Mouse (Mus musculus) kidney, postnatal 0 days (tissue): ENCODE data around the gene Gm15517. TPM values are rescaled to one million over a fixed set of nuclear protein-coding genes. Genes with fewer than 3 reads are reported as not detected.
"Not testable (repeated sequence)": the region's sequence is repeated elsewhere in the genome, so short reads cannot be mapped to it uniquely, and the experiment has no call there.

Source experiments
- ATAC-seq: fragments of 200-750 bp; cut with Nextera tagmentation; replicated peaks from 2 replicates; pipeline ENCODE4 v1.8.0; 2017; ENCODE audit warnings: low read depth, moderate number of reproducible peaks, moderate TSS enrichment, moderate library complexity; ENCODE audit not compliant: low FRiP score
- DNase-seq: peaks from one replicate; pipeline ENCODE4 v3.0.0-alpha.2; 2016; ENCODE audit warnings: low spot score
- H3K27ac ChIP-seq: fragments of 300-500 bp; sonication (generic); 2 replicates; pipeline ENCODE4 v1.5.1; 2014; ENCODE audit warnings: mild to moderate bottlenecking
- H3K27me3 ChIP-seq: fragments of 300-500 bp; sonication (generic); 2 replicates; pipeline ENCODE4 v1.6.1; 2014; ENCODE audit warnings: low read length, mixed read lengths; ENCODE audit not compliant: insufficient read depth
- H3K36me3 ChIP-seq: fragments of 300-500 bp; sonication (generic); 2 replicates; pipeline ENCODE4 v1.6.1; 2014; ENCODE audit warnings: low read length, mixed read lengths; ENCODE audit not compliant: insufficient read depth
- H3K4me1 ChIP-seq: fragments of 300-500 bp; sonication (generic); replicated peaks from 2 replicates; pipeline ENCODE4 v1.6.1; 2014; ENCODE audit warnings: antibody characterized with exemption, low read length, mixed read lengths; ENCODE audit not compliant: insufficient read depth
- H3K4me2 ChIP-seq: fragments of 300-500 bp; sonication (generic); 2 replicates; pipeline ENCODE4 v1.6.1; 2014; ENCODE audit warnings: mild to moderate bottlenecking, low read length, moderate library complexity, mixed read lengths
- H3K4me3 ChIP-seq: fragments of 300-500 bp; sonication (generic); replicated peaks from 2 replicates; pipeline ENCODE4 v1.5.1; 2014; ENCODE audit warnings: low read depth, low read length
- H3K9ac ChIP-seq: fragments of 300-500 bp; sonication (generic); 2 replicates; pipeline ENCODE4 v1.6.1; 2014; ENCODE audit warnings: low read depth, low read length
- H3K9me3 ChIP-seq: fragments of 300-500 bp; sonication (generic); replicated peaks from 2 replicates; pipeline ENCODE4 v1.6.1; 2016; ENCODE audit warnings: low read length, inconsistent platforms, mixed read lengths
- CTCF ChIP-seq: IDR thresholded peaks from 2 replicates; pipeline ENCODE4 v1.5.1; 2016; ENCODE audit warnings: antibody characterized with exemption, low read depth, mild to moderate bottlenecking, moderate library complexity
- WGBS: fragments of 180-500 bp; shearing (Covaris S2); extraction: QIAGEN DNeasy Blood & Tissue Kit; methylation state at CpG from one replicate; pipeline ENCODE4 v1.1.7; 2014; 5-methylcytosine and 5-hydroxymethylcytosine counted together
- polyA plus RNA-seq: library from polyadenylated mRNA; unstranded; fragments of >200 nt; fragmentation: Nextera tagmentation; extraction: Ambion mirVana; gene quantifications from 2 replicates; pipeline ENCODE4 v1.2.1, GENCODE M21; 2015

Gene Gm15517
- polyA plus RNA-seq, 1 experiment from 2014 or later: not detected

DNA sequence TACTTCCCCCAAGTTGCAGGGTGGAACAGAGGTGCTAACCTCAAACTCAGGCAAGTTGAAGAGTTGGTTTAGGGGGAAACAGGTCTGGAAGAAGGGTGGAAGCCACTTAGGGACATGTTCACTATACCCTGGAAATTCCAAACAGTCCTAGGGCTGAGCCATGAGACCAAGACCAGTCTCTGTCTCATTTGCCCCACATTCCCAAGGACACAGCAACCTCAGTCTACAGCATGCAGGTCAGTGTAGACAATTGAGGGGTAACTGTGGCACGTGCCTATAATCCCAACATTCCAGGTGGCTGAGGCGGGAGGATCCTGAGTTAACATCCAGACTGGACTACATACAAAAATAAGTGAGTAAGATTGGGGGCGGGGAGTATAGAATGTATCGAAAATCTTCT lies 12.0 kb upstream of the Gm15517 start:
- ATAC-seq (no peak), DNase-seq (no peak)
- H3K4me1 ChIP-seq: peaks cover 12% of the 10 kb centered on the region
- no peaks in the 10 kb centered on the region for H3K9me3 ChIP-seq
- no peak overlapping the region for H3K27ac ChIP-seq
- H3K4me3 ChIP-seq: no peak overlapping the region
- no peak overlapping the region for H3K9ac ChIP-seq
- TF ChIP-seq CTCF: no peak
- no peak overlapping the region for H3K4me2 ChIP-seq
- peaks cover 29% of the 10 kb centered on the region for H3K36me3 ChIP-seq
- WGBS: 90% methylated on average over 4 of the region's 4 CpGs
- H3K27me3 ChIP-seq: no peaks in the 10 kb centered on the region

DNA sequence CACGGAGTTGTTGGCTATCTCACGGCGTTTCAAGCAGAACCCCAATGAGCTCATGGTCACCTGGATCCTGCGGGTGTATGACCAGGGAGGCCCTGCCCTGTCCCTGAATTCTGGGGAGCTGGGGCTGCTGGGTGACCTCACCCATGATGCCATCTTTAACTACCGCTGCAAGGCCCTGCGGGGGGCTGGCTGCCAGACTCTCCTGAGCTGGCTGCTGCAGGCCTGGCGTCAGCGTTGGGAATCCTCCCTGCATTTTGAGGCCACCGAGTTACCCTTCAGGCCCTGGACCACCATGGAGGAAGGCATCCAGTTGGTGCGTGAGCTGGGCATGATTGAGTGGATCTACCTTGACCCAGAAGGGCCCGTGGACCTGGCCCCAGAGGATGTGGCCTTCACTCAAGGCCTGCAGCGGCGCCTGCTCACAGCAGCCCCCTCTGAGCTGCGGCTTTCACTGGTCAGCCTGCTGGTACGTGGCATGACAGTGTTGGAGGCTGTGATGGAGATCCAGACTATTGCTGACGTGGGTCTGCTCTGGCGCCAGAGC lies 10.4 kb upstream of the Gm15517 start:
- H3K9me3 ChIP-seq, H3K27ac ChIP-seq, DNase-seq, H3K4me2 ChIP-seq, H3K4me1 ChIP-seq, H3K4me3 ChIP-seq, H3K27me3 ChIP-seq, ATAC-seq, H3K9ac ChIP-seq: not testable (repeated sequence)
- WGBS: 91% methylated on average over 17 of the region's 17 CpGs
- peaks cover 29% of the 10 kb centered on the region for H3K36me3 ChIP-seq

- DNase-seq: no peak
- Histone ChIP-seq H3K4me3 (no peak overlapping the region), H3K36me3 (peaks cover 29% of the 10 kb centered on the region), H3K4me1 (no peaks in the 10 kb centered on the region), H3K4me2 (no peak overlapping the region), H3K27me3 (no peaks in the 10 kb centered on the region), H3K27ac (no peak overlapping the region), H3K9ac (no peak overlapping the region), H3K9me3 (no peaks in the 10 kb centered on the region)
- ATAC-seq: peak; percentile 10; the same call in 1 of the 2 replicates
- WGBS: 66% methylated on average over 15 of the region's 15 CpGs
- TF ChIP-seq CTCF: no peak
These were observed 8.1 kb upstream of the Gm15517 start for GRCm38 (mm10) chr7:44253023-44253616.

- TF ChIP-seq CTCF: no peak
- Histone ChIP-seq H3K27ac (no peak overlapping the region), H3K4me3 (no peak overlapping the region), H3K4me1 (no peaks in the 10 kb centered on the region), H3K36me3 (peaks cover 17% of the 10 kb centered on the region), H3K27me3 (no peaks in the 10 kb centered on the region), H3K9ac (no peak overlapping the region), H3K4me2 (no peak overlapping the region), H3K9me3 (no peaks in the 10 kb centered on the region)
- ATAC-seq: no peak
- 76% methylated on average over 6 of the region's 6 CpGs for WGBS
- DNase-seq: no peak
These were observed 6.3 kb upstream of the Gm15517 start for GRCm38 (mm10) chr7:44254930-44255329.

DNA sequence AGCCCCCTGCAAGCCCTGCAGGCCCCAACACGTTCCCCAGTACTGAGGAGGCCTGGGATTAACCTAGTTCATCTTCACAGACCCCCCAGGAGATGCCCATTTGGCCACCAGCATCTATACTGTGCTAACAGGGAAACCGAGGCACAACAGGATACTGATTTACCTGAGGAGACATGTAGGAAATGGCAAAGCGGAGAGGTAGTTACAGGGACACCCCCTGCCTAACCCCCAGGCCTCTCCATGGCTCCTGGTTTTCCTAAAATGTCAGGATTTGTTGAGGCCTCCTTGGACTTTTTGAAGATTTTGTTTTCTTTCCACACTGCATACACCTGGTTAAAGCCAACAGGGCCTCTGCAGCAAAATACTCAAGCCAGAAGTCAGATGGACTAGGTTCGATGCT lies 4.0 kb upstream of the Gm15517 start, which contains the start of gene Acp4:
Acp4 (minus strand) TSS at position 101 of the 400 bp plus-strand sequence.
- WGBS: 82% methylated on average over 4 of the region's 4 CpGs
- Histone ChIP-seq H3K4me1 (no peaks in the 10 kb centered on the region), H3K9me3 (no peaks in the 10 kb centered on the region), H3K4me3 (no peak within 1 kb of the TSS), H3K27ac (no peak within 1 kb of the TSS), H3K9ac (no peak within 1 kb of the TSS; the same call in 1 of the 2 replicates), H3K4me2 (no peak within 1 kb of the TSS), H3K36me3 (peaks cover 9% of the 10 kb centered on the region; the same call in 1 of the 2 replicates), H3K27me3 (no peaks in the 10 kb centered on the region; the same call in 1 of the 2 replicates)
- no peak for TF ChIP-seq CTCF
- ATAC-seq (no peak), DNase-seq (no peak)

DNA sequence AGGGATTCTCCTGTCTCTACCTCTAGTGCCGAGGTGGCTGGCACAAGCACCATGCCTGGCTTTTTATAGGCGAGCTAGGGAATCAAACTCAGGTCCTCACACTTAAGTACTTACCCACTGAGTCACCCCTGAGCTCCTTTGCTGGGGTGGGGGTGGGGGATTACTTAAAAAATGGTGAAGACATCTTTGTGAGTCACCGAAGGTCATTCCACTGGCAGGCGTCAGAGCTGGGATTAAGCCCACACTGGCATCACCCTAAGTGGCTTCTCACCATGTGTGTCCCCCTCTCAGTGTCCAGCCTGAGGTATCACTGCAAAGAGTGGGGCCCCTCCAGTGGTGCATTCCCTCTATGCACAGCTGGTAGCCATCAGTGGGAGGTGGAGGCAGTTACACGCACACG lies 837 bp upstream of the Gm15517 start:
- Histone ChIP-seq H3K27me3 (no peaks in the 10 kb centered on the region; the same call in 1 of the 2 replicates), H3K4me3 (no peak overlapping the region), H3K9me3 (no peaks in the 10 kb centered on the region), H3K36me3 (no peaks in the 10 kb centered on the region), H3K9ac (no peak overlapping the region), H3K4me1 (no peaks in the 10 kb centered on the region), H3K4me2 (no peak overlapping the region), H3K27ac (no peak overlapping the region)
- ATAC-seq (no peak), DNase-seq (no peak)
- no peak for TF ChIP-seq CTCF
- WGBS: 74% methylated on average over 6 of the region's 6 CpGs
